Mouse (Mus musculus) cortical plate, adult 2 months (tissue): Measurements from ENCODE around the gene Oser1. TPM values are rescaled to one million over a fixed set of nuclear protein-coding genes. Genes with fewer than 3 reads are reported as not detected.

Experiments
- H3K27ac ChIP-seq: fragments of 200-500 bp; 2 replicates; pipeline ENCODE4 v1.5.1; 2012; ENCODE audit warnings: low read length, control low read depth, inconsistent platforms; ENCODE audit not compliant: insufficient read depth
- H3K4me1 ChIP-seq: fragments of 200-500 bp; 2 replicates; pipeline ENCODE4 v1.6.1; 2011; ENCODE audit warnings: low read length; ENCODE audit not compliant: control insufficient read depth, insufficient read depth
- H3K4me3 ChIP-seq: fragments of 200-500 bp; 2 replicates; pipeline ENCODE4 v1.5.1; 2011; ENCODE audit warnings: mild to moderate bottlenecking, low read length, control low read depth; ENCODE audit not compliant: insufficient read depth
- CTCF ChIP-seq: fragments of 200-500 bp; IDR thresholded peaks from 2 replicates; pipeline ENCODE4 v1.5.1; 2011; ENCODE audit warnings: mild to moderate bottlenecking, control low read depth, low read length; ENCODE audit not compliant: insufficient read depth; ENCODE audit errors: extremely low read depth
- POLR2A ChIP-seq: fragments of 200-500 bp; IDR thresholded peaks from 2 replicates; pipeline ENCODE4 v1.6.1; 2011; ENCODE audit warnings: mild to moderate bottlenecking, low read length, control low read depth; ENCODE audit not compliant: insufficient read depth; ENCODE audit errors: extremely low read depth
- polyA plus RNA-seq: library from polyadenylated mRNA; depleted of rRNA; stranded (reverse); fragments of >200 nt; gene quantifications from 2 replicates; pipeline ENCODE4 v1.2.3, GENCODE M21; 2012

The Oser1 gene
- polyA plus RNA-seq, 1 experiment: 22.2 TPM

GRCm38 (mm10) chr2:163392436-163392835 lies 32.1 kb downstream of the Oser1 start:
- Histone ChIP-seq H3K4me1 (no peaks in the 10 kb centered on the region), H3K4me3 (no peak overlapping the region), H3K27ac (no peak overlapping the region)
- no peak for TF ChIP-seq CTCF
- no peak for TF ChIP-seq POLR2A

GRCm38 (mm10) chr2:163386423-163387190 lies 37.9 kb downstream of the Oser1 start:
- H3K4me3 ChIP-seq: no peak overlapping the region
- H3K4me1 ChIP-seq: no peaks in the 10 kb centered on the region
- H3K27ac ChIP-seq: no peak overlapping the region
- TF ChIP-seq POLR2A (no peak), CTCF (no peak)

GRCm38 (mm10) chr2:163385126-163385525 lies 39.4 kb downstream of the Oser1 start:
- no peaks in the 10 kb centered on the region for H3K4me1 ChIP-seq
- H3K27ac ChIP-seq: no peak overlapping the region
- H3K4me3 ChIP-seq: no peak overlapping the region
- no peak for TF ChIP-seq CTCF
- TF ChIP-seq POLR2A: no peak

- no peaks in the 10 kb centered on the region for H3K4me1 ChIP-seq
- H3K4me3 ChIP-seq: no peak overlapping the region
- H3K27ac ChIP-seq: no peak overlapping the region
- TF ChIP-seq POLR2A (no peak), CTCF (no peak)
These were observed 43.3 kb downstream of the Oser1 start for GRCm38 (mm10) chr2:163381246-163381645.

- Histone ChIP-seq H3K4me3 (no peak overlapping the region), H3K4me1 (no peaks in the 10 kb centered on the region), H3K27ac (no peak overlapping the region)
- TF ChIP-seq CTCF (no peak), POLR2A (no peak)
These were observed 45.1 kb downstream of the Oser1 start for GRCm38 (mm10) chr2:163379366-163379765.

GRCm38 (mm10) chr2:163376082-163376481 lies 48.4 kb downstream of the Oser1 start:
- no peak overlapping the region for H3K27ac ChIP-seq
- TF ChIP-seq POLR2A (no peak), CTCF (no peak)
- H3K4me3 ChIP-seq: no peak overlapping the region
- no peaks in the 10 kb centered on the region for H3K4me1 ChIP-seq

- Histone ChIP-seq H3K4me1 (no peaks in the 10 kb centered on the region), H3K27ac (no peak overlapping the region), H3K4me3 (no peak overlapping the region)
- no peak for TF ChIP-seq POLR2A
- TF ChIP-seq CTCF: no peak
These were observed 49.0 kb downstream of the Oser1 start for GRCm38 (mm10) chr2:163375468-163375867.

- H3K27ac ChIP-seq: no peak overlapping the region
- no peaks in the 10 kb centered on the region for H3K4me1 ChIP-seq
- TF ChIP-seq POLR2A (no peak), CTCF (no peak)
- no peak overlapping the region for H3K4me3 ChIP-seq
These were observed 51.9 kb downstream of the Oser1 start for GRCm38 (mm10) chr2:163372627-163373026.

- H3K4me3 ChIP-seq: no peak overlapping the region
- H3K27ac ChIP-seq: no peak overlapping the region
- TF ChIP-seq CTCF: no peak
- no peaks in the 10 kb centered on the region for H3K4me1 ChIP-seq
These were observed 54.3 kb downstream of the Oser1 start for GRCm38 (mm10) chr2:163370175-163370574.

- H3K27ac ChIP-seq: no peak overlapping the region
- H3K4me1 ChIP-seq: no peaks in the 10 kb centered on the region
- TF ChIP-seq POLR2A (no peak), CTCF (no peak)
- no peak overlapping the region for H3K4me3 ChIP-seq
These were observed 59.5 kb downstream of the Oser1 start for GRCm38 (mm10) chr2:163364785-163365541.
